Mouse (Mus musculus) limb, embryonic 13.5 days (tissue): ENCODE measurements around the gene Olfr1418. TPM values are rescaled to one million over a fixed set of nuclear protein-coding genes. Genes with fewer than 3 reads are reported as not detected.
A peak's percentile ranks its signal among the peaks of the same experiment; 100 is the strongest.

ENCODE experiments used
- ATAC-seq: fragments of 200-750 bp; cut with Nextera tagmentation; 2 replicates; pipeline ENCODE4 v1.8.0; 2017; ENCODE audit warnings: low read depth, moderate number of reproducible peaks, moderate TSS enrichment; ENCODE audit not compliant: low FRiP score
- H3K27ac ChIP-seq: fragments of 300-500 bp; sonication (generic); 2 replicates; pipeline ENCODE4 v1.5.1; 2015; ENCODE audit warnings: inconsistent platforms, mild to moderate bottlenecking, moderate library complexity
- H3K27me3 ChIP-seq: fragments of 300-500 bp; sonication (generic); 2 replicates; pipeline ENCODE4 v1.6.1; 2015; ENCODE audit warnings: mild to moderate bottlenecking, inconsistent platforms
- H3K36me3 ChIP-seq: fragments of 300-500 bp; sonication (generic); 2 replicates; pipeline ENCODE4 v1.6.1; 2015; ENCODE audit warnings: inconsistent platforms, mild to moderate bottlenecking, moderate library complexity
- H3K4me1 ChIP-seq: fragments of 300-500 bp; sonication (generic); 2 replicates; pipeline ENCODE4 v1.6.1; 2015; ENCODE audit warnings: inconsistent platforms
- H3K4me2 ChIP-seq: fragments of 300-500 bp; sonication (generic); replicated peaks from 2 replicates; pipeline ENCODE4 v1.6.1; 2015; ENCODE audit warnings: inconsistent platforms, mild to moderate bottlenecking, moderate library complexity
- H3K4me3 ChIP-seq: fragments of 300-500 bp; sonication (generic); 2 replicates; pipeline ENCODE4 v1.5.1; 2015; ENCODE audit warnings: moderate library complexity, mild to moderate bottlenecking, inconsistent platforms
- H3K9ac ChIP-seq: fragments of 300-500 bp; sonication (generic); 2 replicates; pipeline ENCODE4 v1.6.1; 2015; ENCODE audit warnings: mild to moderate bottlenecking, inconsistent platforms
- H3K9me3 ChIP-seq: fragments of 300-500 bp; sonication (generic); 2 replicates; pipeline ENCODE4 v1.6.1; 2016; ENCODE audit warnings: inconsistent platforms
- WGBS: fragments of 180-500 bp; shearing (Covaris S2); methylation state at CpG from one replicate; pipeline ENCODE4 v1.1.7; 2015; 5-methylcytosine and 5-hydroxymethylcytosine counted together
- polyA plus RNA-seq: library from polyadenylated mRNA; unstranded; fragments of >200 nt; fragmentation: Nextera tagmentation; extraction: Ambion mirVana; gene quantifications from 2 replicates; pipeline ENCODE4 v1.2.1, GENCODE M21; 2015

Olfr1418 gene
- polyA plus RNA-seq, 1 experiment from 2014 or later: not detected

- peak within 1 kb of the TSS; percentile 76 for H3K9ac ChIP-seq
- peak within 1 kb of the TSS; percentile 96 for H3K4me2 ChIP-seq
- peaks cover 5% of the 10 kb centered on the region for H3K4me1 ChIP-seq
- no peaks in the 10 kb centered on the region for H3K9me3 ChIP-seq
- under 1% methylated on average over 20 of the region's 20 CpGs for WGBS
- H3K27me3 ChIP-seq: peaks cover 63% of the 10 kb centered on the region
- no peak within 1 kb of the TSS for H3K27ac ChIP-seq
- H3K36me3 ChIP-seq: no peaks in the 10 kb centered on the region
- ATAC-seq: no peak
- H3K4me3 ChIP-seq: peak within 1 kb of the TSS; percentile 66
Measured at GRCm38 (mm10) chr19:11819143-11819700, 41.6 kb downstream of the Olfr1418 start, which contains the start of gene Stx3. Gene Stx3, minus strand, starts transcription at chr19:11819403.

DNA sequence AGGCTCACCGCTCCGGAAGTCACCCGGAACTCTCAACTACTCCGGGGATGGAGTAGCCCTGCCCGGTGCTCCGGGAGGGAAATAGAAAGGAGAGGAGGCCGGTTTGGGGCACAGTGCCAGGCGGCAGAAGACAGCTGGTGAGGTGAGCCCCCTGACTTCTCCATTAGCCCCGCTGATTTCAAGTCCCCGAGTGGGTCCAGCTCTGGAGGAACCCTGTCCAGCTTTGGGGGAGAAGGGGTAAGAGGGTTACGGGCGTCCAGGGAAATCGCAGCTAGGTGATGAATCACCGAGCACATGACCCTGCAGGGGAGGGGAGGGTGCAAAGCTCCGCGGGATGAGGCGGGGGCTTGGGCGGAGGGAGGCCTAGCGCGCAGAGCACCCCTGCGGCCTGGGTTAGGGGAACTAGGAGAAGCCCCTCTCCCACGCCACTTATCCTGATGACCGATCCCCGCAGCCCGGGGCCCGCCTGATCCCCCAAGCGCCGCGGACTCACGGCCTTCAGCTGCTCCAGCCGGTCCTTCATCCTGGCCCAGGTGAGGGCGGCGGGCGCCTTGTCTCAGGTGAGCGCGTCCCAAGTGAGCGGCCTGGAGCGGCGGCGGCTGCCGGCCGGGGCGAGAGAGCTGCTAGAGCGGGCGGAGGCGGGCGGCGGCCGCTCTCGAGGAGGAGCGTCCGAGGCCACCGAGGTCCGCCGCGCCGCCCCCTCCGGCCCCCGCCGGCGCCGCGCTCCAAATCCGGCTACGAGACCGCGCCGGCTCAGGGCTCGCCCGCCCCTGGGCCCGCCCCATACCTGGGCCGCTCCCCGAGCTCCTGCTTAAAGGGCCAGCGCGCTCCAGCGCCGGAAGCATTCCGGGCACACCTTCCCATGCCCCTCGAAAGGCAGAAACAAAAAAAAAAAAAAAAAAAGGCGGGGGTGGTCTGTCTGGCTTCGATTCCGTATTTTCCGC is 42.4 kb downstream of the Olfr1418 start:
- Histone ChIP-seq H3K27ac (no peak overlapping the region), H3K9ac (peak overlapping the region; percentile 76), H3K27me3 (peaks cover 63% of the 10 kb centered on the region), H3K36me3 (no peaks in the 10 kb centered on the region), H3K4me1 (peaks cover 5% of the 10 kb centered on the region), H3K4me2 (peak overlapping the region; percentile 96), H3K4me3 (peak overlapping the region; percentile 66), H3K9me3 (no peaks in the 10 kb centered on the region)
- WGBS: under 1% methylated on average over 61 of the region's 83 CpGs
- peak; percentile 79 for ATAC-seq

DNA sequence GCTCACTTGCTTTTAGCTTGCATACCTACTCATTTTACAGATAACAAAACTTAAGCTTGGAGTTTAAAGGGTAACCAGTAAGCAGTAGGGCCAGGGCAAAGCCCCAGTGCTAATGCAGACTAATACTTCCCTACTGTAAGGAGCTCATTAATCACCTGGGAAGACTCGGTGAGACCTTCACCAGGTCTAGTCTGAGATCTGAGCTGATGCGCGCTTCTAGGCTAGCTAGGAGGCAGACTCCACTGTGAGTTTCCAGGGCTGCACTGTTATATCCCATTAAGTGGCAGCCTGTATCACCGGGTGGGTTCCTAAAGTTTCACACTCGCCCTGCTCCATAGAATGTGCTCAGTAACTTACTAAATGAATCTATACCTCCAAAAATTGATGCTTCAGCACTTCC is 43.3 kb downstream of the Olfr1418 start:
- peak overlapping the region; percentile 96 for H3K4me2 ChIP-seq
- 8% methylated on average over 5 of the region's 5 CpGs for WGBS
- no peaks in the 10 kb centered on the region for H3K36me3 ChIP-seq
- no peak overlapping the region for H3K9ac ChIP-seq
- peak overlapping the region; percentile 66 for H3K4me3 ChIP-seq
- no peak for ATAC-seq
- H3K4me1 ChIP-seq: peaks cover 5% of the 10 kb centered on the region
- H3K27ac ChIP-seq: no peak overlapping the region
- H3K9me3 ChIP-seq: no peaks in the 10 kb centered on the region
- peaks cover 63% of the 10 kb centered on the region for H3K27me3 ChIP-seq

DNA sequence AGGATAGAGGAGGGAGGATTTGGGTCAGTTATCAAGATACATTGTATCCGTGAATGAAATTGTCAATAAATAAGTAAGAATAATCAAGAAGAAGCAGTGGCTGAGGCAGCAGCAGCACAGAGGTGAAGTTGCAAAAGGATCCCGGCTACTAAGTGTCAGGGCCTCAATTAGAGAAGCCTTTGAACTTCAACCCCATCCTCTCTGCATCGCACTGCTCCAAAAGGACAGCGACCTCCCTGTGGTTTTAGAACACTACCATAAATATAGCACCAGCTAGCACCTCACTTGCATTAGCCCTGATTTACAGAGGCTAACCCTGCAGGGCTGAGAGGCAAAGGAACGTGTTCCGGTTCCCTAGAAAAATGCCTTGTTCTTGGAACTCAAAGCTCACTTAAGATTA is 44.2 kb downstream of the Olfr1418 start:
- WGBS: 14% methylated on average over 6 of the region's 6 CpGs
- Histone ChIP-seq H3K4me1 (peaks cover 5% of the 10 kb centered on the region), H3K4me3 (no peak overlapping the region), H3K9ac (no peak overlapping the region), H3K36me3 (no peaks in the 10 kb centered on the region), H3K27ac (no peak overlapping the region), H3K9me3 (no peaks in the 10 kb centered on the region), H3K4me2 (no peak overlapping the region), H3K27me3 (peaks cover 63% of the 10 kb centered on the region)
- no peak for ATAC-seq

DNA sequence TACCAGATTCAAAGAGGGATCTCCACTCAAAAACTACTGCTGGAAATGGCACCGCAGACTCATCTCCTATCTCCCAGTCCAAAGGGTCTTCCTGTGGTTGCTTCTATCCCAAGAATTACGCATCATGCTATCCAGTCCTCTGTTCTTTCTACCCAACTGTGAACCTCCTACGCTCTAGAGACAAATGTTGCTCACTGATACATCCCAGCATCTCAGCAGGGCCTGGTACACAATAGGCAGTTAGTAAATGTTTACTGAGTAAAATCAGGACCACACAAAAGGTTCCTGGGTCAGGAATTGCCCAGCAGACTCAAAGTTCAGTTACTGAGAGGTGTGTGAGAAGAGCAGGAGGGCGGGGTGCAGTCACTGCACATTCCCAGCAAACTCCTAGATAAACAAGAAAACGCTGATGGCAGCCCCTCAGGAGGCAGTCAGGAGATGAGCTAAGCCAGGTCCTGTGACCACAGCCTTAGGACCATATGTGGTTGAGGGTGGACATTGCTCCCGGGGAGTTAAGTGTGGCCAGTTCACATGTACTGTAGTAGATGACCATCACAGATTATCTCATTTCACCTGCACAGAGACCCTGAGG is 46.0 kb downstream of the Olfr1418 start:
- no peak overlapping the region for H3K4me2 ChIP-seq
- no peak for ATAC-seq
- H3K9me3 ChIP-seq: no peaks in the 10 kb centered on the region
- 83% methylated on average over 6 of the region's 6 CpGs for WGBS
- H3K4me3 ChIP-seq: no peak overlapping the region
- H3K27me3 ChIP-seq: peaks cover 53% of the 10 kb centered on the region
- no peak overlapping the region for H3K9ac ChIP-seq
- no peaks in the 10 kb centered on the region for H3K36me3 ChIP-seq
- peaks cover 5% of the 10 kb centered on the region for H3K4me1 ChIP-seq
- H3K27ac ChIP-seq: no peak overlapping the region

GRCm38 (mm10) chr19:11813649-11814048 is 47.2 kb downstream of the Olfr1418 start:
- Histone ChIP-seq H3K4me1 (no peaks in the 10 kb centered on the region), H3K4me2 (no peak overlapping the region), H3K27ac (no peak overlapping the region), H3K9me3 (no peaks in the 10 kb centered on the region), H3K9ac (no peak overlapping the region), H3K4me3 (no peak overlapping the region), H3K36me3 (no peaks in the 10 kb centered on the region), H3K27me3 (peaks cover 41% of the 10 kb centered on the region)
- ATAC-seq: no peak
- WGBS: 19% methylated on average over 8 of the region's 8 CpGs

DNA sequence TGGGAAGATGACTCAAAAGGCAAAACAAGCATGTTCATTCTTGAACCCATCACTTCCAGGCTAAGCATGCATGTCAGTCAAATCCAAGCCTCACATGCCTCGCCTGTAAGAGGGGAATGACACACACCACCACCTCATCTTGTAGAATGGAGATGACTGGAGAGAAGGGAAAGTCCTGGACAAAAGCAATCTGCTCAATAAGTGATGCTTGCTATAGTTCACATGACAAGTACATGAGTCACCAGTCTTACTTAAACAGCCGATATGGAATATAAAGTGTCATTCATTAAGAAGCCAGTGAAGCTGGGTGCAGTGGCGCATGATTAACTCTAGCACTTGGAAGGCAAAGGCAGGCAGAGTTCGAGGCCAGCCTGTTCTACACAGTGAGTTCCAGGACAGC is 47.7 kb downstream of the Olfr1418 start:
- Histone ChIP-seq H3K4me1 (no peaks in the 10 kb centered on the region), H3K4me3 (no peak overlapping the region), H3K9me3 (no peaks in the 10 kb centered on the region), H3K27ac (no peak overlapping the region), H3K27me3 (peaks cover 36% of the 10 kb centered on the region), H3K4me2 (no peak overlapping the region), H3K9ac (no peak overlapping the region), H3K36me3 (no peaks in the 10 kb centered on the region)
- no peak for ATAC-seq
- WGBS: 85% methylated on average over 4 of the region's 4 CpGs

DNA sequence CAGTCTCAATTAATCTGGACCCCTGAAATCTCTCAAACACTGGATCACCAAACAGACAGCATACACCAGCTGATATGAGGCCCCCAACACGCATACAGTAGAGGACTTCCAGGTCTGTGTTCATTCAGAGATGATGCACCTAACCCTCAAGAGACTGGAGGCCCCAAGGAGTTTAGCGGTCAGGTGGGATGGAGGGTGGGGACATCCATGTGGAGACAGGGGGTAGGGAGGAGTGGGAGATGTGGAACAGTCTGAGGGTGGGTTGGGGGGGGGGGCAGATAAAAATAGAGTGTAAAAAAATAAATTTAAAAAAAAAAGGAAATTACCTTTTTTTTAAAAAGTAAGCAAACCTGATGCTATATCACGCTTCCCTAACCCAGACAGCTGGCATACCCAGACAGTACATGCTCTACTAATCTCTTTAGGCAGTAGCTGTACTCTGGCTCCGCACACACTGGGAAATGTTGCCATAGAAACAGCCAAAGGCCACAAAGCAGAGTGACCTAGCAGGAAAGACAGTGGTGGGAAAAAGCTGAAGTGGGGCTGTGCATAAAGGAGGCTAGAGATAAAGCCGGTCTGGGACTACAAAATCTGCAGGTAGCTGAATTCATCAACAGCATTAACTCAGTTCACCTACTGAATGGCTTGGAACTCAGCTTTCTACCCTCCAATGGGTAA is 49.0 kb downstream of the Olfr1418 start:
- Histone ChIP-seq H3K4me3 (no peak overlapping the region), H3K9ac (no peak overlapping the region), H3K36me3 (no peaks in the 10 kb centered on the region), H3K27me3 (peaks cover 23% of the 10 kb centered on the region), H3K27ac (no peak overlapping the region), H3K4me1 (no peaks in the 10 kb centered on the region), H3K4me2 (no peak overlapping the region), H3K9me3 (no peaks in the 10 kb centered on the region)
- 67% methylated on average over 5 of the region's 5 CpGs for WGBS
- no peak for ATAC-seq

GRCm38 (mm10) chr19:11810856-11811255 is 50.0 kb downstream of the Olfr1418 start:
- peaks cover 13% of the 10 kb centered on the region for H3K27me3 ChIP-seq
- H3K4me2 ChIP-seq: no peak overlapping the region
- H3K4me1 ChIP-seq: no peaks in the 10 kb centered on the region
- 67% methylated on average over 1 of the region's 1 CpGs for WGBS
- no peak overlapping the region for H3K9ac ChIP-seq
- ATAC-seq: no peak
- H3K9me3 ChIP-seq: no peaks in the 10 kb centered on the region
- H3K4me3 ChIP-seq: no peak overlapping the region
- no peaks in the 10 kb centered on the region for H3K36me3 ChIP-seq
- no peak overlapping the region for H3K27ac ChIP-seq

DNA sequence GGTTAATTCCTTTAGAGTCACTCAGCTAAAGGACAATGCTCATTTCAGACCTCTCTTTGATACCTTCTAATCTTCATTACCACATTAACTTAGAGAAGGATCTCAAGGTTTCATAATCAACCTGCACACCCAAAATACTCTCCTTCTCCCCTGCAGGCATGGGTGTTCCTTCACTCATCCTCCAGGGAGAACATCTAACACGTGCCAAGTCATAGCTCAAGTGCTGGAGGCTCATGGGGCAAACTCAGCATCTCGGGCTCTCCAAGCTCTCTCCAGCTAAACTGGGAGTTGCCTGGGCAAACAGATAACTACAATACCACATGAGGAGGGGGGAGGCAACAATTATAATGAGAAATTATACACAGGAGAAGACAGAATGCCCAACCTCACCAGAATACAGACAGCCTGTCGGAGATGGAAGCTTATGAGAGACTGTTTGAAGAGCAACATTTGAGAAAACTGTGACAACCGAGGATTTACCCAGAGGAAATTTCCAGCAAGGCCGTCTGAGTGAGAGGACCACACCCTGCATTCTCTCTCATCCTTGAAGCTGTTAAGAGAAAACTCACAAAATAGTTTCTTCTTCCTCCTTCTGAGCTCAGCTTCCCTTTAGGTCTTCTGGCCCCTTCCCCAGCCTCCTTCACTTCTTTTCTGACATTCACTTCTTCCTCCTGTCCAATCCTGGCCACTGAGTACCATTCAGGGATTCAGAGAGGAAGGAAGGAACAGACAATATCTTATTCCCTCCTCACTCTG is 50.7 kb downstream of the Olfr1418 start:
- Histone ChIP-seq H3K4me2 (no peak overlapping the region), H3K9me3 (no peaks in the 10 kb centered on the region), H3K9ac (no peak overlapping the region), H3K36me3 (no peaks in the 10 kb centered on the region), H3K4me3 (no peak overlapping the region), H3K4me1 (no peaks in the 10 kb centered on the region), H3K27ac (no peak overlapping the region), H3K27me3 (peaks cover 7% of the 10 kb centered on the region)
- 74% methylated on average over 5 of the region's 5 CpGs for WGBS
- no peak for ATAC-seq

DNA sequence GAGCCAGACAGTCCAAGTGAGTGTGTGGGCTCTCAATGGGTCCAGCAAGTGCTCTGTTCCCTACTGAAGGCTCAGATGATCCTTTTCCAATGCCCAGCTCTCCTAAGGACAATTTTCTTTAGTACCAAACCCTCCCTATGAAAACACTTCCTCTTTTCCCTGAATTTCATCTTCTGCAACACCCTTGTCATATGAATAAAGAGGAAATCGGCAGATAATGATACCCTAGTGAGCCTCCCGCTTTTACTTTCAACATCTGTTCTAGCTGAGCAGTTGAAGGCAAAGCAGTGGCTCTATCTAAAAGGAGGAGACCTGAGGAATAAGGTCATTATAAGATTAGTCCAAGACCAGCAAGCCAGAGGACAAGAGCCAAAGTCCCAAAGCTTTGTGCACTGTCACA is 52.4 kb downstream of the Olfr1418 start:
- no peak for ATAC-seq
- Histone ChIP-seq H3K27me3 (no peaks in the 10 kb centered on the region), H3K36me3 (no peaks in the 10 kb centered on the region), H3K9ac (no peak overlapping the region), H3K4me1 (no peaks in the 10 kb centered on the region), H3K4me2 (no peak overlapping the region), H3K9me3 (no peaks in the 10 kb centered on the region), H3K27ac (no peak overlapping the region), H3K4me3 (no peak overlapping the region)
- 86% methylated on average over 2 of the region's 2 CpGs for WGBS
